Mouse (Mus musculus) heart, embryonic 14.5 days (tissue): ENCODE results near the gene Casz1. TPM values are rescaled to one million over a fixed set of nuclear protein-coding genes. Genes with fewer than 3 reads are reported as not detected.

ENCODE experiments used
- ATAC-seq: fragments of 200-750 bp; cut with Nextera tagmentation; 2 replicates; pipeline ENCODE4 v1.8.0; 2017; ENCODE audit warnings: low read depth, moderate TSS enrichment; ENCODE audit not compliant: insufficient number of reproducible peaks, insufficient read depth, low FRiP score
- H3K27ac ChIP-seq, 2 experiments: fragments of 200-500 bp in 1 of 2; fragments of 300-500 bp in 1 of 2; sonication (generic) in 1 of 2; replicated peaks in 1 of 2; 2 replicates each; pipeline ENCODE4 v1.5.1; 2012 to 2014; ENCODE audit warnings: low read depth in 2 of 2, low read length in 2 of 2, control low read depth in 1 of 2, mild to moderate bottlenecking in 1 of 2, mixed read lengths in 1 of 2; ENCODE audit not compliant: control insufficient read depth in 1 of 2, insufficient read depth in 1 of 2
- H3K27me3 ChIP-seq: fragments of 300-500 bp; sonication (generic); 2 replicates; pipeline ENCODE4 v1.6.1; 2014; ENCODE audit warnings: mild to moderate bottlenecking, low read length, control low read depth; ENCODE audit not compliant: control insufficient read depth, insufficient read depth
- H3K36me3 ChIP-seq: fragments of 300-500 bp; sonication (generic); 2 replicates; pipeline ENCODE4 v1.6.1; 2014; ENCODE audit warnings: mild to moderate bottlenecking, control low read depth, low read length, mixed read lengths; ENCODE audit not compliant: control insufficient read depth, insufficient read depth
- H3K4me1 ChIP-seq, 2 experiments: fragments of 200-500 bp in 1 of 2; fragments of 300-500 bp in 1 of 2; sonication (generic) in 1 of 2; 2 replicates each; pipeline ENCODE4 v1.6.1; 2012 to 2014; ENCODE audit warnings: low read length in 2 of 2, control low read depth in 1 of 2, mixed read lengths in 1 of 2; ENCODE audit not compliant: control insufficient read depth in 2 of 2, insufficient read depth in 2 of 2
- H3K4me2 ChIP-seq: fragments of 300-500 bp; sonication (generic); 2 replicates; pipeline ENCODE4 v1.6.1; 2014; ENCODE audit warnings: mild to moderate bottlenecking, low read length
- H3K4me3 ChIP-seq, 2 experiments: fragments of 200-500 bp in 1 of 2; fragments of 300-500 bp in 1 of 2; sonication (generic) in 1 of 2; 2 replicates each; pipeline ENCODE4 v1.5.1; 2012 to 2014; ENCODE audit warnings: low read length in 2 of 2, mild to moderate bottlenecking in 2 of 2, control low read depth in 1 of 2, low read depth in 1 of 2, moderate library complexity in 1 of 2; ENCODE audit not compliant: control insufficient read depth in 1 of 2, insufficient read depth in 1 of 2
- H3K9ac ChIP-seq: fragments of 300-500 bp; sonication (generic); 2 replicates; pipeline ENCODE4 v1.6.1; 2014; ENCODE audit warnings: mild to moderate bottlenecking, low read length
- H3K9me3 ChIP-seq: fragments of 300-500 bp; sonication (generic); 2 replicates; pipeline ENCODE4 v1.6.1; 2016; ENCODE audit warnings: low read length, control low read depth; ENCODE audit not compliant: control insufficient read depth
- WGBS: fragments of 180-500 bp; shearing (Covaris S2); extraction: QIAGEN DNeasy Blood & Tissue Kit; methylation state at CpG from one replicate; pipeline ENCODE4 v1.1.7; 2014; 5-methylcytosine and 5-hydroxymethylcytosine counted together
- polyA plus RNA-seq: library from polyadenylated mRNA; unstranded; fragments of >200 nt; fragmentation: Nextera tagmentation; extraction: Ambion mirVana; gene quantifications from 2 replicates; pipeline ENCODE4 v1.2.1, GENCODE M21; 2014

Gene Casz1
- polyA plus RNA-seq, 1 experiment from 2014 or later: 24.6 TPM

DNA sequence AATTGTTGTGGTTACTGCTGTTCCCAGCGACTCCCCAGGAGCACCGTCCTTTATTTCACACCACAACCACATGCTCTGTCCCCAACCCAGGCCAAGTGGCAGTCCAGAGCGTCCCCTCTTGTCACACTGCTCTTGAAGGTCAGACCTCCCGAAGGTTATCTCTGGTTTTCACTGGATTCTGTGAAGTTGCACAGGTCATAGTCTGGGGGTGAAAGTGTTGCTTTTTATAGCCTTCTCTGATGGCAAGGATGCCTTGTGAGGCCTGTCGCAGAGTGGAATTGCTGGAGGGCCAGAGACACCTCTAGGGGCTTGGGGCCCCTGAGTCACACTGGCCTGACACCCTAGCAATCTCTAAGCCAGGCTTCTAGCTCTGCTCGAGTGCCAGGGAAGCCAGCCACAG lies 20.5 kb upstream of the Casz1 start:
- WGBS: 15% methylated on average over 6 of the region's 6 CpGs
- Histone ChIP-seq H3K4me1 (peaks cover 47 to 48% of the 10 kb centered on the region in 2 experiments), H3K36me3 (no peaks in the 10 kb centered on the region), H3K4me3 (no peak overlapping the region), H3K4me2 (no peak overlapping the region), H3K9me3 (no peaks in the 10 kb centered on the region), H3K27me3 (no peaks in the 10 kb centered on the region; the same call in 1 of the 2 replicates), H3K27ac (peak overlapping the region; percentile 89 to 91), H3K9ac (peak overlapping the region; percentile 44; the same call in 1 of the 2 replicates)
- ATAC-seq: peak; percentile 63

DNA sequence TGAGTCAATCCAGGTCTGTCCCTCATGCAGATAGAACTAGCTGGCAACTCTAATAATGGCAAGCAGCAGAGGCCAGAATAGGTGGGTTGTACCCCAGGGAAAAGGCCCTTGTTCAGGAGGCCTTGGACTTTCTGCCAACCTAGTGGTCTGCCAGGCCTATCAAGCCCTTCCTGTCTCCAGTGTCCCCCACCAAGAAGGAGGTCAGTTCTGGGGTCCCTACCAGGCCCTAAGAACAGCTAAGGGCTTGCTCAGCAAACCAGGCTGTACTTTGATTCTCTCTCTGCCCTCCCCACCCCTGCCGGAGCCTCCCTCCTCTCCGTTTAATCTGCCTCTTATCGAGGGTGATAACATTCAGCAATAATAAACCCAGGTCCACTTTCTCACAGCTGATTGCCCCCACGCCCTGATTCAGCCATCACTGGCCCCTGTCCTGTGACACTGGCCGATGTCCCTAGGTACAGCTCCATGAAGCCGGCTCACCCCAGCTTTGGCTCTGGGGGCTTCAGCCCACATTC lies 19.1 kb upstream of the Casz1 start:
- 43% methylated on average over 6 of the region's 6 CpGs for WGBS
- no peaks in the 10 kb centered on the region for H3K9me3 ChIP-seq
- peaks cover 45% of the 10 kb centered on the region in 2 experiments for H3K4me1 ChIP-seq
- H3K4me2 ChIP-seq: no peak overlapping the region
- H3K4me3 ChIP-seq: no peak overlapping the region
- no peaks in the 10 kb centered on the region; the same call in 1 of the 2 replicates for H3K27me3 ChIP-seq
- H3K9ac ChIP-seq: 0 out of 2 replicates have a peak overlapping the region, but pooled peaks have one; percentile 44
- H3K36me3 ChIP-seq: no peaks in the 10 kb centered on the region
- no peak for ATAC-seq
- peak overlapping the region; percentile 89 to 91 for H3K27ac ChIP-seq

DNA sequence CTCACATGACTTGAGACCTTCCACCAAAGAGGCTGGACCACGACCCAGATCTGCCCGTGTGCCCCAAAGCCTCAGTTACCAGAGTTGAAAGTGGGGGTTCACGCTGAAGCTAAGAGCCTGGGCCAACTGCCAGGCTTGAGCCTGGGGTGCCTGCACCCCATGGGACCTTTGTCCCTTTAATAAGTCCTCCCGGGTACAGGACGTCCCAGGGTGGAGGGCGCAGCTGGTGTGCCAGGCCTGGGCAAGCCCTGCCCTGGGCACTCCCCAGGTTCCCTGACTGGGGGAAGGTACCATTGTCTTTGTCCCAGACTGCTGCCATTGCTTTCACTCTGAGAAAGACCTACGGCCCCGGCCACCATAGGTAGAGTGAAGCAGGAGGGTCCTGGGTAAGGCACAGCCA lies 18.2 kb upstream of the Casz1 start:
- no peaks in the 10 kb centered on the region for H3K36me3 ChIP-seq
- WGBS: 77% methylated on average over 8 of the region's 8 CpGs
- H3K9me3 ChIP-seq: no peaks in the 10 kb centered on the region
- H3K4me2 ChIP-seq: no peak overlapping the region
- no peaks in the 10 kb centered on the region; the same call in 1 of the 2 replicates for H3K27me3 ChIP-seq
- ATAC-seq: no peak
- no peak overlapping the region for H3K27ac ChIP-seq
- no peak overlapping the region for H3K9ac ChIP-seq
- no peak overlapping the region for H3K4me3 ChIP-seq
- H3K4me1 ChIP-seq: peaks cover 40 to 44% of the 10 kb centered on the region in 2 experiments

DNA sequence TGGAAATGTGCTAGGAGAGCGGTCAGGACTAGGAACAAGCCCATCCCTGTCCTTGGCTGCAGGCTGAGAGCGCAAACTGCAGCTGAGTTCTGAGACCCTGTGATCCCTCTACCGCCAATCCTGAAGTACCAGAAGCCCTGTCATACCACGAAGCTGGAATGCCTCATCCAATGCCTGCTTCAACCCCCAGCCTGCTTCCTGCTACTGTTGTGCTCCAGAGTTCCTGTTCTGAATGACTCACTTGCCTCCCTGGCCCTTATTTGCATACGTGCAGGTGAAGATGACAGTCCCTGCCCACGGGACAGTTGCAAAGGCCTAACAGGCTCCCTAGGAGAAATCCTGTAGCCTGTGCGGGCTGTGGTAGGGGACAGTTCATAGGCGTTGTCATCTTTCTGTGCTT lies 13.3 kb upstream of the Casz1 start:
- H3K4me3 ChIP-seq: no peak overlapping the region
- H3K9ac ChIP-seq: no peak overlapping the region
- whole genome bisulfite sequencing: 58% methylated on average over 8 of the region's 8 CpGs
- H3K9me3 ChIP-seq: no peaks in the 10 kb centered on the region
- H3K36me3 ChIP-seq: no peaks in the 10 kb centered on the region
- H3K4me1 ChIP-seq: peaks cover 19 to 26% of the 10 kb centered on the region in 2 experiments
- no peaks in the 10 kb centered on the region; the same call in 1 of the 2 replicates for H3K27me3 ChIP-seq
- H3K4me2 ChIP-seq: no peak overlapping the region
- no peak overlapping the region; a peak in 1 of 4 replicates for H3K27ac ChIP-seq
- ATAC-seq: no peak

DNA sequence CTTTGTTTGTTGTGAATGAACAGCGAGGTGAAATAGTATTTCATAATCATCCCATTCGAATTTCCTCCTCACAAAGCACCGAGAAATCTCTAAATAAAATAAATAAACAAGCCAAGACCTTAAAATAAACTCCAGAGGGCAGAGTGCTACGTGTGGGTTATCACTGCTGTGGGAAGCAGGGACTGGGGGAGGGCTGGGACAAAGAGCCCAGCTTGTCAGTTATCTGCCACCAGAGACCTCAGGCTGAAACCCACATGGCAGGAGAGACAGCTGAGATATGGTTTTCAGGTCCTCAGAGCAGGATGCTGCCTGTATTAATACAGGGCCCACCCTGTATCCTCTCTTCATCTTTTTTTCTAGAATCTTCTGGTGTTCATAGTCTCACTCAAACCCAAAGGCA lies 9.2 kb upstream of the Casz1 start:
- no peaks in the 10 kb centered on the region for H3K9me3 ChIP-seq
- no peak overlapping the region for H3K4me2 ChIP-seq
- H3K4me1 ChIP-seq: peaks cover 21 to 32% of the 10 kb centered on the region in 2 experiments
- no peak overlapping the region for H3K4me3 ChIP-seq
- WGBS: 14% methylated on average over 4 of the region's 4 CpGs
- peak overlapping the region; percentile 21; the same call in 1 of the 2 replicates for H3K9ac ChIP-seq
- ATAC-seq: no peak
- H3K36me3 ChIP-seq: no peaks in the 10 kb centered on the region
- H3K27ac ChIP-seq: peak overlapping the region in 1 of 2 experiments; percentile 29; a peak in 2 of 4 replicates
- H3K27me3 ChIP-seq: no peaks in the 10 kb centered on the region

DNA sequence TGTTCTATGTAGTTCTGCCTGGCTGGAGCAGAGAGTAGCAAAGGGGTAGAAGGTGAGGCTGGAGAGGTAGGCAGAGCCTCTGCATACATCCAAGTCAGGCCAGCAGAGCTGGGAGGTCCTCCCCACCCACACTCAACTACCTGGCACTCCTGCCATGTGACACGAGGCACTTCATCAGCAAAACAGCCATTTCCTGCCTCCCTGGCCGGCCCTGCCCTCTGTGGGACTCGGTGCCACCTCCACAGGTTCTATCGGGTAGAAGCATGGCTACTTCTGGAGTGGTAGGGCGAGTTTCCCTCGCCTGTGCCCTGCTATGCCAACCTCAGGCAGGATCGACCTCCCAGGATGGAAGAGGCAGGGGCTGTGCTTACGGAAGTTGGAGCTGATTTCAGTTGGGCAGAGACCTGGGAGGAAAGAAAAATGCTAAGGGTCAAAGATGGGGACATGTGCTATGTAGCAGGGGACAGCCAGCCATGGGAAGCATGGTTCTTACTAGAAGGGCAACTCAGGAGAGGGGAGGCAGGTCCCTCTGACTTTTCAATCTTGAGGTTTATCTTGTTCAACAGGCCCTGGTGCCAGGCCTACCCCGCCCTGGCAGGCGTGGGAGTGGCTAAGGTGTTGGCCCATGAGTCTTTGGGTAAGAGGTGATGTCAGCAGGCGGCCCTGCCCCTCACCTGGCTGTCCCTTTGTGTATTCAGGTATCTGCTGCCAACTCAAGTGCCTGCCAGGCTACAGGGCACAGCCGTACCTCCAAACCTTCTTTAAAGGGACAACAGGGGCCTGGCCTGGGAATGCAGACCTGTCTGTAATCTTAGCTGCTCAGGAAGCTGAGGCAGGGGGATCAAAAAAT lies 6.5 kb upstream of the Casz1 start:
- ATAC-seq: no peak
- no peaks in the 10 kb centered on the region for H3K9me3 ChIP-seq
- peaks cover 15 to 29% of the 10 kb centered on the region in 2 experiments for H3K4me1 ChIP-seq
- no peak overlapping the region for H3K4me2 ChIP-seq
- no peak overlapping the region for H3K4me3 ChIP-seq
- WGBS: 82% methylated on average over 12 of the region's 12 CpGs
- no peak overlapping the region for H3K9ac ChIP-seq
- H3K36me3 ChIP-seq: no peaks in the 10 kb centered on the region
- H3K27me3 ChIP-seq: no peaks in the 10 kb centered on the region
- H3K27ac ChIP-seq: no peak overlapping the region

DNA sequence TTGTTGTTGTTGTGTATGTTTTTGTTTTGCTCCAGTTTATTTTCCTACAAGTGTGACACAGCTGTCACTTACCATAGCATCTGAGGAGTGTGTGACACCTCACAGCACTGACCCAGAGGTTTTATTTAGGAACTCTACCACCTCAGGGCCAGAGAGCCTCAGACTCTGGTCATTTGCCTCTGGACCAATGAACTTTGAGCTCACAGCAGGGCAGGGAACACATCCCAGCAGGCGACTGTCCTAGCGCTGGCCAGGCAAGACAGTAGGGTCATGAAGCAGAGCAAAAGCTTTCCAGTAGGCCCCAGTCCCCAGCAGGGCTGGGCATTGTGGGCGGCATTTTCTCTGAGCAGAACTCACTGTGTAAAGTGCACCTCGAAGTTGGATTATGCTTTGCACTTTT lies 1.2 kb upstream of the Casz1 start:
- 43% methylated on average over 4 of the region's 4 CpGs for WGBS
- H3K4me3 ChIP-seq: no peak overlapping the region
- H3K9me3 ChIP-seq: no peaks in the 10 kb centered on the region
- H3K4me2 ChIP-seq: no peak overlapping the region
- H3K27ac ChIP-seq: no peak overlapping the region
- peaks cover 4% of the 10 kb centered on the region for H3K27me3 ChIP-seq
- H3K4me1 ChIP-seq: peaks cover 3 to 22% of the 10 kb centered on the region in 2 experiments
- no peaks in the 10 kb centered on the region for H3K36me3 ChIP-seq
- H3K9ac ChIP-seq: peak overlapping the region; percentile 3; the same call in 1 of the 2 replicates
- ATAC-seq: no peak
